Mouse (Mus musculus): ENCODE measurements around the gene Krtap5-1. TPM values are rescaled to one million over a fixed set of nuclear protein-coding genes. Genes with fewer than 3 reads are reported as not detected.
"Not testable (repeated sequence)": the region's sequence is repeated elsewhere in the genome, so short reads cannot be mapped to it uniquely, and the experiment has no call there.

The Krtap5-1 gene
- polyA plus RNA-seq, 1 experiment = not detected

GRCm38 (mm10) chr7:142279291-142279690, 17.6 kb downstream of the Krtap5-1 start:
- H3K4me3 ChIP-seq (ENCODE audit: insufficient read depth, low read depth, low read length); H3K27ac ChIP-seq (replicated peaks; ENCODE audit: low read depth, low read length); H3K4me1 ChIP-seq (ENCODE audit: control insufficient read depth, insufficient read depth, insufficient read length, low read length): not testable (repeated sequence)

- not testable (repeated sequence) for H3K4me1 ChIP-seq (ENCODE audit: control insufficient read depth, insufficient read depth, insufficient read length, low read length); H3K27ac ChIP-seq (replicated peaks; ENCODE audit: low read depth, low read length); H3K4me3 ChIP-seq (ENCODE audit: insufficient read depth, low read depth, low read length)
These were observed 18.7 kb downstream of the Krtap5-1 start for GRCm38 (mm10) chr7:142278183-142278582.

- H3K4me3 ChIP-seq (ENCODE audit: insufficient read depth, low read depth, low read length); H3K4me1 ChIP-seq (ENCODE audit: control insufficient read depth, insufficient read depth, insufficient read length, low read length); H3K27ac ChIP-seq (replicated peaks; ENCODE audit: low read depth, low read length): not testable (repeated sequence)
These were observed 22.7 kb downstream of the Krtap5-1 start, which contains the start of gene Gm4559 for GRCm38 (mm10) chr7:142274263-142274662. Gene Gm4559, minus strand, starts transcription at chr7:142274363.

- not testable (repeated sequence) for H3K4me1 ChIP-seq (ENCODE audit: control insufficient read depth, insufficient read depth, insufficient read length, low read length); H3K27ac ChIP-seq (replicated peaks; ENCODE audit: low read depth, low read length); H3K4me3 ChIP-seq (ENCODE audit: insufficient read depth, low read depth, low read length)
These were observed 38.7 kb downstream of the Krtap5-1 start, which contains the start of gene Gm2431 for GRCm38 (mm10) chr7:142258254-142258653. Gene Gm2431, minus strand, starts transcription at chr7:142258354.

GRCm38 (mm10) chr7:142255517-142255916, 41.4 kb downstream of the Krtap5-1 start:
- Histone ChIP-seq H3K4me1 (ENCODE audit: control insufficient read depth, insufficient read depth, insufficient read length, low read length) (no peaks in the 10 kb centered on the region), H3K27ac (replicated peaks; ENCODE audit: low read depth, low read length) (no peak overlapping the region), H3K4me3 (ENCODE audit: insufficient read depth, low read depth, low read length) (no peak overlapping the region)

- Histone ChIP-seq H3K4me3 (ENCODE audit: insufficient read depth, low read depth, low read length) (no peak overlapping the region), H3K27ac (replicated peaks; ENCODE audit: low read depth, low read length) (no peak overlapping the region), H3K4me1 (ENCODE audit: control insufficient read depth, insufficient read depth, insufficient read length, low read length) (no peaks in the 10 kb centered on the region)
These were observed 47.1 kb downstream of the Krtap5-1 start for GRCm38 (mm10) chr7:142249824-142250223.

Other genes with a start within 250 kb of the Krtap5-1 start
- 29.6 and 34.7 TPM in 2 replicates for gene Mob2, start 236.1 kb downstream of the Krtap5-1 start, polyA plus RNA-seq (2012; ENCODE audit: insufficient read depth, insufficient read length, missing spikeins)
- 6.7 and 8.2 TPM in 2 replicates for gene Dusp8, start 201.3 kb downstream of the Krtap5-1 start, polyA plus RNA-seq (2012; ENCODE audit: insufficient read depth, insufficient read length, missing spikeins)
- not detected in 2 replicates for gene Gm45618, start 176.4 kb downstream of the Krtap5-1 start, polyA plus RNA-seq (2012; ENCODE audit: insufficient read depth, insufficient read length, missing spikeins)
- not detected in 2 replicates for gene Gm39115, start 161.1 kb downstream of the Krtap5-1 start, polyA plus RNA-seq (2012; ENCODE audit: insufficient read depth, insufficient read length, missing spikeins)
- gene Gm45337, start 152.5 kb downstream of the Krtap5-1 start, polyA plus RNA-seq (2012; ENCODE audit: insufficient read depth, insufficient read length, missing spikeins) = not detected in 2 replicates
- gene Gm29735, start 140.0 kb downstream of the Krtap5-1 start, polyA plus RNA-seq (2012; ENCODE audit: insufficient read depth, insufficient read length, missing spikeins) = not detected in 2 replicates
- gene Gm4553, start 131.4 kb downstream of the Krtap5-1 start, polyA plus RNA-seq (2012; ENCODE audit: insufficient read depth, insufficient read length, missing spikeins) = not detected in 2 replicates
- not detected in 2 replicates for gene Krtap5-2, start 121.1 kb downstream of the Krtap5-1 start, polyA plus RNA-seq (2012; ENCODE audit: insufficient read depth, insufficient read length, missing spikeins)
- not detected in 2 replicates for gene Gm10153, start 106.7 kb downstream of the Krtap5-1 start, polyA plus RNA-seq (2012; ENCODE audit: insufficient read depth, insufficient read length, missing spikeins)
- gene Krtap5-3, start 95.8 kb downstream of the Krtap5-1 start, polyA plus RNA-seq (2012; ENCODE audit: insufficient read depth, insufficient read length, missing spikeins) = not detected in 2 replicates
- not detected in 2 replicates for gene Gm7579, start 85.3 kb downstream of the Krtap5-1 start, polyA plus RNA-seq (2012; ENCODE audit: insufficient read depth, insufficient read length, missing spikeins)
- gene Krtap5-5, start 67.1 kb downstream of the Krtap5-1 start, polyA plus RNA-seq (2012; ENCODE audit: insufficient read depth, insufficient read length, missing spikeins) = not detected in 2 replicates
- gene Gm40460, start 56.0 kb downstream of the Krtap5-1 start, polyA plus RNA-seq (2012; ENCODE audit: insufficient read depth, insufficient read length, missing spikeins) = not detected in 2 replicates
- not detected in 2 replicates for gene Gm2431, start 38.8 kb downstream of the Krtap5-1 start, polyA plus RNA-seq (2012; ENCODE audit: insufficient read depth, insufficient read length, missing spikeins)
- gene Gm4559, start 22.8 kb downstream of the Krtap5-1 start, polyA plus RNA-seq (2012; ENCODE audit: insufficient read depth, insufficient read length, missing spikeins) = not detected in 2 replicates
- not detected in 2 replicates for gene Krtap5-4, start 6.4 kb upstream of the Krtap5-1 start, polyA plus RNA-seq (2012; ENCODE audit: insufficient read depth, insufficient read length, missing spikeins)
- gene Ifitm10, start 76.6 kb upstream of the Krtap5-1 start, polyA plus RNA-seq (2012; ENCODE audit: insufficient read depth, insufficient read length, missing spikeins) = 1.5 TPM in 1 of 2 replicates, not detected in the other
- 3.0 and 3.8 TPM in 2 replicates for gene Gm49369, start 85.5 kb upstream of the Krtap5-1 start, polyA plus RNA-seq (2012; ENCODE audit: insufficient read depth, insufficient read length, missing spikeins)
- gene Ctsd, start 90.9 kb upstream of the Krtap5-1 start, polyA plus RNA-seq (2012; ENCODE audit: insufficient read depth, insufficient read length, missing spikeins) = 1,099 and 1,150 TPM in 2 replicates
- gene Syt8, start 137.7 kb upstream of the Krtap5-1 start, polyA plus RNA-seq (2012; ENCODE audit: insufficient read depth, insufficient read length, missing spikeins) = not detected in 2 replicates
- 232 and 484 TPM in 2 replicates for gene Tnni2, start 144.7 kb upstream of the Krtap5-1 start, polyA plus RNA-seq (2012; ENCODE audit: insufficient read depth, insufficient read length, missing spikeins)
- 18.0 and 22.8 TPM in 2 replicates for gene Lsp1, start 163.7 kb upstream of the Krtap5-1 start, polyA plus RNA-seq (2012; ENCODE audit: insufficient read depth, insufficient read length, missing spikeins)
- gene Tnnt3, start 201.7 kb upstream of the Krtap5-1 start, polyA plus RNA-seq (2012; ENCODE audit: insufficient read depth, insufficient read length, missing spikeins) = 455 and 586 TPM in 2 replicates
- 3.6 and 8.8 TPM in 2 replicates for gene Mrpl23, start 235.6 kb upstream of the Krtap5-1 start, polyA plus RNA-seq (2012; ENCODE audit: insufficient read depth, insufficient read length, missing spikeins)

Data from brown adipose tissue, adult 24 weeks (tissue).